Mouse (Mus musculus): Measurements from ENCODE around the gene Gm10697.
"Not testable (repeated sequence)": the region's sequence is repeated elsewhere in the genome, so short reads cannot be mapped to it uniquely, and the experiment has no call there.

The Gm10697 gene

GRCm38 (mm10) chr3:94072544-94072943, at the start of gene Gm10697:
Gene Gm10697 (minus strand): TSS chr3:94072644.
- DNase-seq, result not testable (repeated sequence)

GRCm38 (mm10) chr3:94115071-94115470, 42.6 kb upstream of the Gm10697 start:
- DNase-seq, result peak in 1 of 2 experiments; percentile 36

GRCm38 (mm10) chr3:94054785-94055184, 17.7 kb downstream of the Gm10697 start, which contains the start of gene Gm9125:
Gene Gm9125 (minus strand): TSS chr3:94054885.
- not testable (repeated sequence) for DNase-seq

- DNase-seq, result not testable (repeated sequence)
These were observed 22.8 kb downstream of the Gm10697 start for GRCm38 (mm10) chr3:94049566-94050121.

- not testable (repeated sequence) for DNase-seq
These were observed 34.2 kb downstream of the Gm10697 start for GRCm38 (mm10) chr3:94038241-94038640.

GRCm38 (mm10) chr3:94034400-94034799, 38.0 kb downstream of the Gm10697 start:
- not testable (repeated sequence) for DNase-seq
